Mouse (Mus musculus) bone marrow macrophage, adult 2 months (primary cell): ENCODE results near the gene Paqr4.
"Not testable (repeated sequence)": the region's sequence is repeated elsewhere in the genome, so short reads cannot be mapped to it uniquely, and the experiment has no call there.

Source experiments
- CTCF ChIP-seq: IDR thresholded peaks from 2 replicates; pipeline ENCODE4 v1.5.1; 2012; ENCODE audit warnings: low read depth, mild to moderate bottlenecking, low read length, moderate library complexity
- POLR2A ChIP-seq: IDR thresholded peaks from 2 replicates; pipeline ENCODE4 v1.6.1; 2012; ENCODE audit warnings: mild to moderate bottlenecking, low read depth, low read length, borderline replicate concordance

- not testable (repeated sequence) for TF ChIP-seq POLR2A, CTCF
These were observed 31.5 kb upstream of the Paqr4 start for GRCm38 (mm10) chr17:23772219-23772556.
